Mouse (Mus musculus) hindbrain, embryonic 16.5 days (tissue): ENCODE results near the gene Sgms1. TPM values are rescaled to one million over a fixed set of nuclear protein-coding genes. Genes with fewer than 3 reads are reported as not detected.

Experiments used
- ATAC-seq: fragments of 200-750 bp; cut with Nextera tagmentation; 2 replicates; pipeline ENCODE4 v1.8.0; 2017; ENCODE audit warnings: moderate TSS enrichment, moderate library complexity
- H3K27ac ChIP-seq: fragments of 300-500 bp; sonication (generic); 2 replicates; pipeline ENCODE4 v1.5.1; 2014; ENCODE audit warnings: low read depth, mild to moderate bottlenecking, control low read depth, low read length, moderate library complexity
- H3K27me3 ChIP-seq: fragments of 300-500 bp; sonication (generic); replicated peaks from 2 replicates; pipeline ENCODE4 v1.6.1; 2014; ENCODE audit warnings: low read length; ENCODE audit not compliant: control insufficient read depth, insufficient read depth
- H3K36me3 ChIP-seq: fragments of 300-500 bp; sonication (generic); 2 replicates; pipeline ENCODE4 v1.6.1; 2014; ENCODE audit warnings: mild to moderate bottlenecking, low read length, moderate library complexity, mixed read lengths; ENCODE audit not compliant: control insufficient read depth, insufficient read depth
- H3K4me1 ChIP-seq: fragments of 300-500 bp; sonication (generic); 2 replicates; pipeline ENCODE4 v1.6.1; 2014; ENCODE audit warnings: low read depth, low read length; ENCODE audit not compliant: control insufficient read depth, insufficient read depth
- H3K4me2 ChIP-seq: fragments of 300-500 bp; sonication (generic); 2 replicates; pipeline ENCODE4 v1.6.1; 2014; ENCODE audit warnings: mild to moderate bottlenecking, low read length, control low read depth, moderate library complexity
- H3K4me3 ChIP-seq: fragments of 300-500 bp; sonication (generic); 2 replicates; pipeline ENCODE4 v1.5.1; 2014; ENCODE audit warnings: mild to moderate bottlenecking, low read length, control low read depth, moderate library complexity
- H3K9ac ChIP-seq: fragments of 300-500 bp; sonication (generic); 2 replicates; pipeline ENCODE4 v1.6.1; 2014; ENCODE audit warnings: low read depth, mild to moderate bottlenecking, control low read depth, low read length, moderate library complexity
- H3K9me3 ChIP-seq: fragments of 300-500 bp; sonication (generic); 2 replicates; pipeline ENCODE4 v1.6.1; 2014; ENCODE audit warnings: mild to moderate bottlenecking, low read length, moderate library complexity; ENCODE audit not compliant: control insufficient read depth
- WGBS: fragments of 180-500 bp; shearing (Covaris S2); extraction: QIAGEN DNeasy Blood & Tissue Kit; methylation state at CpG from one replicate; pipeline ENCODE4 v1.1.7; 2014; 5-methylcytosine and 5-hydroxymethylcytosine counted together
- polyA plus RNA-seq: library from polyadenylated mRNA; unstranded; fragments of >200 nt; fragmentation: Nextera tagmentation; extraction: Ambion mirVana; gene quantifications from 2 replicates; pipeline ENCODE4 v1.2.1, GENCODE M21; 2015

Gene Sgms1
- polyA plus RNA-seq, 1 experiment from 2014 or later: 21.7 TPM

DNA sequence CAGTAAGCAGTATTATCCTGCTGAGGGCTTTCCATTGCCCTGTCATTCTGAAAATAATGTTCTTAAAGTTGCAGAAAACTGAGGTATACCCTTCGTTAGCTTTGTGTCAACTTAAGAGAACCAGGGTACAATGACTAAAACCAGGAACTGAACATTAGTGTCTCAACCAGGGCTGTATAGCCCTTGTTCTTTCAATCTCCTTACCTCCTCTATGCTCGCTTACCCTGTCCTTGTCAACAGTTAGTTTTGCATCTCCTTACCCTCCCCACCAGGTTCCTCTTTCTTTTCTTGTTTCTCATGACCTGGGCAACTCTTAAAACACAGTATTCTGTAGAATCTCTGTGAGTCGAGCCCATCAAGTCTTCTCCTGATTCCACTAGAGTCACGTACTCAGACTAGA is 206.5 kb downstream of the Sgms1 start:
- no peak for ATAC-seq
- Histone ChIP-seq H3K27me3 (no peaks in the 10 kb centered on the region), H3K9ac (no peak overlapping the region), H3K4me2 (no peak overlapping the region), H3K4me3 (no peak overlapping the region), H3K9me3 (no peaks in the 10 kb centered on the region), H3K4me1 (no peaks in the 10 kb centered on the region), H3K27ac (no peak overlapping the region), H3K36me3 (no peaks in the 10 kb centered on the region)
- 95% methylated on average over 4 of the region's 4 CpGs for WGBS

DNA sequence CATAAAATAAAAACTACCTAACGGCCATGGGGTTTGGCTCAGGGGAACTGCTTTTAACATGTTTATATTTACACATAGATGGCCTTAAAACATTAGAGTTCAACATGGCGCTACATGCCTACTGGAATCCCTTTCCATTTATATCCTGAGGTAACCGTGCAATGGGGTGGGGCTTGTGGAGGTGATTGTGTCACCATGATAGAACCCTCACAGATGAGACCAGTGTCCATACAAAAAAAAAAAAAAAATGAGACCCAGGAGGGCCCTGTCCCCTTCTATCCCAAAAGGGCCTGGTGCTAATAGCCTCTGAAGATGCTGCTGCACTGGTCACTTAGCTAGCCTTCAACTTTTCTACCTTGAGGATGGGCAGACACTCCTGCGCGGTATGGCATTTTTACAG is 207.0 kb downstream of the Sgms1 start:
- 86% methylated on average over 5 of the region's 5 CpGs for WGBS
- Histone ChIP-seq H3K4me1 (no peaks in the 10 kb centered on the region), H3K27ac (no peak overlapping the region), H3K27me3 (no peaks in the 10 kb centered on the region), H3K4me3 (no peak overlapping the region), H3K9ac (no peak overlapping the region), H3K9me3 (no peaks in the 10 kb centered on the region), H3K36me3 (no peaks in the 10 kb centered on the region), H3K4me2 (no peak overlapping the region)
- ATAC-seq: no peak

DNA sequence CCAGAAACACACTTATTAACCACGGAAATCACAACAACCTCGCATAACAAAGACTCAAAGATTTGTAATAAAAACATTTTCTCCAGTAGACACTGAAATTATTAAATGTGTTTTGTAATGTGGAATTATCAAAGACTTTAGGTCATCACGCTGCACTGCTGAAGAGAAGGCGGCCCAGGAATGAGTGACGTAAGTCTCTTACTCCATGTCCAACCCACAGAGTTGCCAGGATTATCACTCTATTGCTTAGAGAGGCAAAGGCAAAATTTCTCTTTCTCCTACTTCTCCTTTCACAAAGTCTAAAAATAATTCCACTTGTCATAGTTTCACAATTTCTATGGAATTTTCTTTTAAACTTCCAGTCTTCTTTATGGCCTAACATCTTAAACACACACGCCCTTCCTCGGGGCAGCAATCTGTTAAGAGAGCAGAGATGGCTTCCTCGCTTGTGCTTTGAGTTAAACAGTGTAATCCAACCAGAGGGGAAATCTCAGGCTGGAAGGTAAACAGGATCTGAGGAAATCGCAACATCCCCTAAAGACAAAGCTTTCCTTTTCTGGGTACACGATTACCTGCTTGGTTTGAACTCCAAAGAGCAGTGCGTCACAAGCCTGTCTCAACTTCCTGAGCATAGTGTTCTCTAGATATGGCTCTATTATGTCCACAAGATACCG is 207.7 kb downstream of the Sgms1 start:
- WGBS: 85% methylated on average over 12 of the region's 12 CpGs
- H3K4me1 ChIP-seq: no peaks in the 10 kb centered on the region
- H3K27ac ChIP-seq: no peak overlapping the region
- H3K4me2 ChIP-seq: no peak overlapping the region
- H3K36me3 ChIP-seq: no peaks in the 10 kb centered on the region
- no peaks in the 10 kb centered on the region for H3K27me3 ChIP-seq
- no peak overlapping the region for H3K4me3 ChIP-seq
- H3K9ac ChIP-seq: no peak overlapping the region
- ATAC-seq: no peak
- H3K9me3 ChIP-seq: no peaks in the 10 kb centered on the region

DNA sequence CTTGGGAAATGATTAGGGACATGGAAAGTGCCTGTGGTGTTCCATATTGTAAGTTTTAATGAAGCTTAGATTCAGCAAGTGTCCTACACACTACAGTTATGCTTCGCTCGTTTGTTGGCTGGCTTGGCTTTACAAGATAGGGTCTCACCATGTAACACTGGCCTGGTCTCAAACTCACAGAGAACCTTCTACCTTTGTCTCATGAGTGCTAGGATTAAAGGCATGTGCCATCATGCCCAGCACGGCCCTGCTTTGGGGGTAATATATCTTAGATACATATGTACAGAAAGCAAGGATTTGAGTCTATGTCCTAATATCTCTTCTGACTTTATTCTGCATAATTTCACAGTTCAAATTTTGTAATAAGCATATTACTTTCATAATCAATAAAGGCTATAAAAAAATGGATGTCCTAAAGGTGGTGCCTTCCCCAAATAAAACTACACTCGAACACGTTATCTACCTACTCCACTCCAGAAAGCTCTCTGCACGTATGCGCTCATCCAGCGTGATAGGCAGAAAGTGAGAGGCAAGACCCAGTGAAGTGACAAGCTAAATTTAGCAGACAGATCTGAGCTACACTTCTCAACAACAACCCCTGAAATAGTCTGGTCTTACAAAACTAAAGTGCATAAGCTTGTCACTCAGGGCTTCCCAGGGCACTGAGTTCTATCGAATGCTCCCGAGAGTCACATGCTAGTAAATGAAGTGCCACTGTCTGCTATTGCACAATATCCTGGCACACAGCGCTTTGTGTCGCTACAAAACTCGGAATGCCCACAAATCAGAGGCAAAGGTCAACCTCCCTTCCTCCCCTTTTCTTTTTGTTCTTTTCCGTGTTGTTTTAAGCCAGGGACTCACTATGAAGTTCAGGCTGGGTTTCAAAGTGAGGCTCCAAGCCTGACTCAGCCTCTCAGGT is 208.5 kb downstream of the Sgms1 start:
- no peak for ATAC-seq
- Histone ChIP-seq H3K27ac (no peak overlapping the region; the same call in 1 of the 2 replicates), H3K4me1 (no peaks in the 10 kb centered on the region), H3K9ac (no peak overlapping the region), H3K27me3 (no peaks in the 10 kb centered on the region), H3K4me2 (no peak overlapping the region), H3K36me3 (no peaks in the 10 kb centered on the region), H3K4me3 (no peak overlapping the region), H3K9me3 (no peaks in the 10 kb centered on the region)
- 76% methylated on average over 14 of the region's 14 CpGs for WGBS

DNA sequence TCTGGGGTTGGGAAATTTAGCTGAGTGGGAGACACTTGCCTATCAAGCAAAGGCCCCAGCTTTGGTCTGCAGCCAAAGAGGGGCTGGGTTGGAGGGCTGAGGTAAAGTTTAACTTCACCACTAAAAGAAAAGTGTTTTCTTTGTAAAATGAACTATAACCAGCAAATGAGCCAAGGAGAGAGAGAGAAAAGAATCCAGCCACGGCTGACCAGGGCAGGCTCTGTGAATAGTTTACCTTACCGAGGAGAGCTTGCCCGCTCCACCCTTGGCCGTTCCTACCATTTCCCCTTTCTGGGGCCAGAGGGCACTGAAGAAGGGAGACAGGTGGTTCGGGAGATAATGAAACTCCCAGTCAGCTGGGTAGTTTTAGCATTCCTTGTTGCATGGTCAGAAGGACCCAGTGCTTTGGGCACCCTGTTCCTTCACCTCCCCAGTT is 209.5 kb downstream of the Sgms1 start:
- Histone ChIP-seq H3K9ac (no peak overlapping the region), H3K4me1 (no peaks in the 10 kb centered on the region), H3K27ac (no peak overlapping the region), H3K4me2 (no peak overlapping the region), H3K27me3 (no peaks in the 10 kb centered on the region), H3K9me3 (no peaks in the 10 kb centered on the region), H3K36me3 (no peaks in the 10 kb centered on the region), H3K4me3 (no peak overlapping the region)
- ATAC-seq: no peak
- 65% methylated on average over 5 of the region's 5 CpGs for WGBS

DNA sequence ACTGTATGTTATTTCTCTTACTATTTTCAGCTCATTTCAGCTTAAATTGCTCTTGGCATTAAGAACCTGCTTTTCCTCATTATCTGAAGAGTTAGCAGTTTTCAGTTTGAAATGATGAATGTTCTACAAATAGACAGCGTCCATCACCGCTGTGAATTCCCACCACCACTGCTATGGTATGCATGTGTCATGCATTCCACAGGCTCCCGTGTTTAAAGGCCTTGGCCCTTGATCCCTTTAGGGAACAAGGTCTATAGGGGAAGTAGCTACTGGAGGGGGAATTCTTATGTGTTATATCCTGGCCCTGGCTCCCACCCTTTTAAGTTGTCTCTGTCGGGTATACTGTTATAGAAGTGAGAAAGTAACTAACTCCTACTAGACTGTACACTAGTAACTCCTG is 210.0 kb downstream of the Sgms1 start:
- WGBS: 71% methylated on average over 4 of the region's 4 CpGs
- Histone ChIP-seq H3K27ac (no peak overlapping the region), H3K4me1 (no peaks in the 10 kb centered on the region), H3K9me3 (no peaks in the 10 kb centered on the region), H3K36me3 (no peaks in the 10 kb centered on the region), H3K9ac (no peak overlapping the region), H3K27me3 (no peaks in the 10 kb centered on the region), H3K4me3 (no peak overlapping the region), H3K4me2 (no peak overlapping the region)
- ATAC-seq: no peak

DNA sequence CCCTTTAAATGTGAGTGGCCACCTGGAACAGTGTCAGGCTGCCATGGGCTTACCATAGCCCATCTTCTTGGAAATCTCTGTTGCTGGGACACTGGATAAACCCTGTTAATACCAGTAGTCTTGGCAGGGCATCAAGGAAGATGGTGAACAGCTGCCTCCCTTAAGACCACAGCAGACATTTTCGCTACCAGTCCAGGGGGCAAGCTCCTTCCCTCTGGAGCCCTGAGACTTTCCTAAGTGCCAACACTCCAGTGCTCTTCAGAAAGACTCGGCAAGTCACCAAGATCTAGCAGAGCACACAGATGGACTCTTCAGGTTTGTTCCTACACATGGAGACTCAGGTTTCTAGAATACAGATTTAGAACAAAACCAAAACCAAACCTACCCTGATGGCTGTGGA is 211.4 kb downstream of the Sgms1 start:
- H3K4me2 ChIP-seq: no peak overlapping the region
- H3K4me3 ChIP-seq: no peak overlapping the region
- H3K27me3 ChIP-seq: no peaks in the 10 kb centered on the region
- no peaks in the 10 kb centered on the region for H3K4me1 ChIP-seq
- H3K36me3 ChIP-seq: no peaks in the 10 kb centered on the region
- ATAC-seq: no peak
- H3K9me3 ChIP-seq: no peaks in the 10 kb centered on the region
- H3K9ac ChIP-seq: no peak overlapping the region
- no peak overlapping the region for H3K27ac ChIP-seq
- 91% methylated on average over 2 of the region's 2 CpGs for WGBS

DNA sequence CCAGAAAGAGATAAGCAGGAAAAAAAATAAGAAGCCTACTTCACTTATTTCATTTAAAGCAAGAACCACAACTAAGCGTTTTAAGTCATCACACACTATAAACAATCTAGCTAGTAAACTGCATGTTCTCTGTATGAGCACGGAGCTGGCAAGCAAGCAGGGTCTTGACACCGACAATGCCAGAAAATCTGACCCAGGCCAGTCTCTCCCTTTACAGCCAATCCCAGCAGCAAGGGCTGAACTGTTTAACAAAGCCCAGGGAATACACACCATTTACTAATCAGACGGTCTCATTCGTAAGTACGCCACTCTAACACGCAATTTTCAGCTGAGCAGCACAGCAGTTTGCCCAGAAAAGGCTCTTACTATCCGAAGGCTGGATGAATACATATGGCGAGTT is 213.1 kb downstream of the Sgms1 start:
- no peak for ATAC-seq
- WGBS: 81% methylated on average over 9 of the region's 9 CpGs

DNA sequence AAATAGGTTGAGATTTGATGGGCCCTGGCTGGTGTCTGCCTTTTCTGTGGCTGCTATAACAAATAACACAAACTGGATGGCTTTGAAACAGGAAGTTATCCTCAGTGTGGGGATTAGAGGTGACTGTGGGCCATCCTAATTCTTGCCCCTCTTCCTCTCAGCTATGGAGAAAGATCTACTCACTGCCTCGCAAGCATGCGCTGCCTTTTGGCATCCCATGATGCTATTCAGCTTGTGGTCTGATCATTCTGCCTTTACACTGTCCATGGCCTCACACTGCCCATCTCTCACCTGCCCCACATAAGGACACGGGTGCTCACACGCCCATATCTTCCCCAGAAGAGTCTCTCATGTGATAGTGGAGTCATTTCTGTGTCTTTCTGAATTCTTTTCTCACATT is 213.5 kb downstream of the Sgms1 start:
- H3K4me1 ChIP-seq: no peaks in the 10 kb centered on the region
- H3K27ac ChIP-seq: no peak overlapping the region
- no peak for ATAC-seq
- no peak overlapping the region for H3K9ac ChIP-seq
- no peak overlapping the region for H3K4me3 ChIP-seq
- no peaks in the 10 kb centered on the region for H3K9me3 ChIP-seq
- 95% methylated on average over 4 of the region's 4 CpGs for WGBS
- no peak overlapping the region for H3K4me2 ChIP-seq
- H3K27me3 ChIP-seq: no peaks in the 10 kb centered on the region
- H3K36me3 ChIP-seq: no peaks in the 10 kb centered on the region

More for the DNA sequence above, 213.1 kb downstream of the Sgms1 start:
- Histone ChIP-seq H3K36me3 (no peaks in the 10 kb centered on the region), H3K4me2 (no peak overlapping the region), H3K9ac (no peak overlapping the region), H3K27ac (no peak overlapping the region), H3K9me3 (no peaks in the 10 kb centered on the region), H3K27me3 (no peaks in the 10 kb centered on the region), H3K4me1 (no peaks in the 10 kb centered on the region), H3K4me3 (no peak overlapping the region)
